Mouse (Mus musculus): ENCODE data around the gene Cmtm8.

The Cmtm8 gene

DNA sequence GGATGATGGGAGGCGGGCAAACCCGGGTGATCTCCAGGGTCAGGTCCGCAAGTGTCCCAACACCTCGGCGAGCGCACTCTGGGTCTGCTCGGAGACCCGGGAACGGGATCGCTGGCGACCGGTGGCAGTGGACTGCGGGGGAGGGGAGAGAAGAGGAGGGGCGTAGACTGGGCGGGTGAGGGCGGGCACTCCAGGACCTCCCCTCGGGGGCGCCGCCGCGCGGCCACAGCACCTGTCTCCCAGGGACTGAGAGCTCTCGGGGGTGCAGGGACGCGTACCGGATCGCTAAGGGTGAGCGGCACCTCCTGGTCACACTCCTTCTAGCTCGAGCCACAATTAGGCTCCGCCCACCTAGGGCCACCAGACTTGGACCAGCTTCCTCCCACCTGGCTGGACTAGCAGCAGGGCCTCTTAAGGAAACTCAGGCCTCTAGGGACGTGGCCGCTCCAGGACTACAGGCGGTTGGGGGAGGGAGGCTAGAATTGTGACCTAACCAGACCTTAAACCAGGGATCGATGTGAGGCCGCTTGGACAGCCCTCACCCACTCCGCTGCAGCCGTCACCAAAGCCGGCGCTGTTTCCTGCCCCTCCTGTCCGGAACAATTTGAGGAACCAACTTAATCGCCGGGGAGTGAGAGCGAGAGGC, at the start of gene Cmtm8:
Gene Cmtm8 (minus strand): TSS at position 140 of the 646 bp plus-strand sequence.
- peak; percentile 91 for DNase-seq (ENCODE audit: low spot score)

DNA sequence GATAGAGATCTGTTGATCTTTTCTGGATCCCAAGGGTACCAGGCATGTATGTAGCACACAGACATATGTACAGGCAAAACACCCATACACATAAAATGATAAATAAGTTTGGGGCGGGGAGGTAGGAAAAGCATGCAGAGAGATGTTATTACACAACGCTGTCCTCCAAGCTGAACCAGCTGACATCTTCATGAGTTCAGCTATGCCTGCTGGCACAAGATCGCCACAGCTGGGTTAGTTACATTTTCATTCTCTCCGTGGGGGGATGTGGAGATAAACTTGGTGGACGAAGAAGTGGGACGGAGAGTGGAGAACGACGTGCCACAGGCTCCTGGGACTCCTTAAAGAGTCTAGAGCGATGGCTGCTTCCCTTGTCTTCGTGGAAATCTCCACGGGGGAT, 49.0 kb upstream of the Cmtm8 start:
- DNase-seq (ENCODE audit: low spot score), result no peak

DNA sequence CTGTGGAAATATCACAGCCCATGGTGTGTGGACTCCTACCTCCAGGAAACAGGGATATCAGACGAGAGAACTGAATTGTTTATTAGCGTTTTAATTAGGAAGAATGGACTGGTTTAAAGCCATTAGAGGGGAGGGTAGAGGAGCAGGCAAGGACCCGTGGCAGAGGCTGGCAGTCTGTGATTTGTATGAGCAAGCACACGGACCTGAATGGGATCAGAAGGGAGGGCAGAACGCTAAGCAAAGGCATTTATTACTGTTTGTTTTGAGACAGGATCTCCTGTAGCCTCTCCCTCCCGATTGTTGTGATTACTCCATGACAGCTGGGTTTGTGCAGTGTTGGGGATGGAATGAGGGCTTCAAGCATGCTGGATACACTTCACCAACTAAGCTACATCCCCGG, 46.4 kb upstream of the Cmtm8 start:
- no peak for DNase-seq (ENCODE audit: low spot score)

DNA sequence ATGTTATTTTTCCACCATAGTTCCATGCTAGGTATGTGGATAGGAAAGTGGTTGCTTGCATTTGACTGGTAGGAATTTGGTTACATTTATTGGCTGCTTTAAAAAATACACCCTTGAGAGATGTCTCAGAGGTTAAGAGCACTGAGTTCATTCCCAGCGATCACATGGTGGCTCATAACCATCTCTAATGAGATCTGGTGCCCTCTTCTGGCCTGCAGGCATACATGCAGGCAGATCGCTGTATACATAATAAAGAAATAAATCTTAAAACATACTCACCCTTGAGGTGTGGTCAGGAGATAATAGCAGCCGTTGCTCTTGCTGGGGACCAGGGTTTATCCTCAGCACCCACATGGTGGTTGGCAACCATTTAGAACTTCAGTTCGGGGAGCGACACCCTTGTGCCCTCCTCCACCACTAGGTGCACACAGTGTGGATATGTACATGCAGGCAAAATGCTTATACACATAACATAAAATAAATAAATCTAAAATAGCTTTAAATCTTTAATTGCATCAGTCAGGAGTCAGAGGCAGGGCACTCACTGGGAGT, 45.0 kb upstream of the Cmtm8 start:
- DNase-seq (ENCODE audit: low spot score), result no peak

DNA sequence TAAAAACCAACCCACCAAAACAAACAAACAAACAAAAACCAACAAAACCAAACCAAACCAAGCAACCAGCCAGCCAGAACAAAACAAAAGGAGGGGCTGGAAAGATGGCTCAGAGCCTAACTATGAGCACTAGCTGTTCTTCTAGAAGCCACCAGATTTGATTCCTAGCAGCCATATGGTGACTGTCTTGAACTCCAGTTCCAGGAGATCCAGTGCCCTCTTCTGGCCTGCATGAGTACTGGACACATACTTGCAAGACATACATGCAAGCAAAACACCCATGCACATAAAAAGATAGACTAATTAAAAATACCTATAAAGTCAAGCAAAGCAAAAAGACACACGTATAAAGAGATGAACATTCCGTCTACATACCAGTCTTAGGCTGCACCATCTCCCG, 43.7 kb upstream of the Cmtm8 start:
- peak; percentile 21 for DNase-seq (ENCODE audit: low spot score)

DNA sequence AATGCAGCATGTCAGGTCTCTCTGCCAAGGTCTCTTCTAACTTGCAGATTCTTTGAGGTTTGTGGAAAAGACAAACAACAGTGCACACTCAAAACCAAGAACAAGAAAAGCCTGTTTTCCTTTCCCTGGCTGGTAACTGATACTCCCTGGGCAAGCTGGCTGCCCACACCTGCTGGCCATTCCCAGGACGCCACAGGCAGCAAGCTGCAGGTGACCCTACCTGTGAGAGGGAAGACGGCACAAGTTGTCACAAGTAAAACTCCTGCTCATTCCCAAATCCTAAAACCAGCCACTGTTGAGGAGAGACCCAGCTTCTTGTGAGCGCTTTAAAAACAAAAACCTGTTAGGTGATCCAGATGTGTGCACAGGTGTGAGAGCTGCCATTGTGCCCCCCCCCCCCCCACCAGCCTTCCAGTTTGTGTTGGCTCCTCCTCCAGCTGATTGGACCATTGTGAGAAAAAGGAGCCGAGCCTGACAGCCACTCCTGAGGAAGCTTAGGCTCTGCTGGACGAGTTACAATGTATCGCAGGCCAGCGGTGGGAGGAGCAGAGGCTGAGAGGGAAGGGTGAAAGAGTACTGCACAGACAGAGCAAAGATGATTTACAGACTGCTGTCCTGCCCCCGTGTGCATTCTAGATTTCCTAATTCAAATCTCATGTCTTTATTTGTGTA, 42.2 kb upstream of the Cmtm8 start:
- DNase-seq (ENCODE audit: low spot score), result no peak

DNA sequence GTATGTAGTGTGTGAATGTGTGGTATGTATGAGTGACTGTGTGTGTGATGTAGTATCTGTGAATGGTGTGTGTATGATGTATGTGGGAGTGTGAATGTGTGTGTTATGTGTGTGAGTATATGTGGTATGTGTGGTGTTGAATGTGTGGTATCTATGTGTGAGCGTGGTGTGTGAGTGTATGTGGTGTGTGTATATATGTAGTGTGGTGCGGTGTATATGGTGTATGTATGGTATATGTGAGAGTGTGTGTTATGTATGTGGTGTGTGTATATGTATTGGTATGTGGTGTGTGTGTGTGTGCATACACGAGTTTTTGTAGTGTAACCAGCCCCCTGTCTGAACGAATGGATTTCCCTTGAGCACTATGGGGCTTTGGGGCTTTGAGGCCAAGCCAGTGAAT, 41.6 kb upstream of the Cmtm8 start:
- DNase-seq (ENCODE audit: low spot score), result no peak

DNA sequence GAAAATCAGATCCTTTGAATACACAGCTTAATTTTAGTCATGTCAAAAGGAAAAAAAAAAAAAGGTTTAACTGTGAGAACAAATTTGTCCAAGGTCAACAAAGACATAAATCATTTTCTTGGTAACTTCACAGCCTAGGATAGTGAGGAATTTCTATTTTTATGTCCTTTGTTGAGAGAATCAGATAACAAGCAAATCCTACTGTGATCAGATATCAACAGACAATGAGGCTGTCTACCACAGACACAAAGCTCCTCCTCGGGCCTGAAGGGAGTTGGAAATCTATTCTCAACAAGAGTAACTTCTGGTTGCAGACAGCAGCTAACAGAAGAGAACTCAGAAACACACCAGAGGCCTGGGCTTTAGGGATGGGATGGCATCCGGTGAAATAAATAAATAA, 38.0 kb upstream of the Cmtm8 start:
- DNase-seq (ENCODE audit: low spot score), result no peak

DNA sequence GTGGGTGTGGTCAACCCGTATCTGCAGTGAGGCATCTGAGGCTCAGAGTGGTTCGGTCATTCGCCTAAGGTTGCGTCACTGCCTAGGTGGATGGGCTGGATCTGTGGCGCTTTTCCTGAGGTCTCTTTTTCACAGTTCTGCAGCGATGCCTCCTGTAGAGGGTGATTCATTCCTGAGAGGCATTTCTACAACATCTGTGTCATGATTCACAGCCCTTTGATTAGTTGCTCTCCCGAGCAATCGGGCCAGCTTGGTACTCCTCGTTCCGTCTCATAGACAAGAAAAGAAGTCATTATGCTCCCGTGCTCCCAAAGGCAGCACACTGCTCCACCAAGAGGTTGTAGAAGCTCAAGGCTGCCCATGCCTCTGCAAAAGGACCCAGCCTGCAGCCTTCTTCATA, 11.4 kb upstream of the Cmtm8 start:
- DNase-seq (ENCODE audit: low spot score), result no peak

DNA sequence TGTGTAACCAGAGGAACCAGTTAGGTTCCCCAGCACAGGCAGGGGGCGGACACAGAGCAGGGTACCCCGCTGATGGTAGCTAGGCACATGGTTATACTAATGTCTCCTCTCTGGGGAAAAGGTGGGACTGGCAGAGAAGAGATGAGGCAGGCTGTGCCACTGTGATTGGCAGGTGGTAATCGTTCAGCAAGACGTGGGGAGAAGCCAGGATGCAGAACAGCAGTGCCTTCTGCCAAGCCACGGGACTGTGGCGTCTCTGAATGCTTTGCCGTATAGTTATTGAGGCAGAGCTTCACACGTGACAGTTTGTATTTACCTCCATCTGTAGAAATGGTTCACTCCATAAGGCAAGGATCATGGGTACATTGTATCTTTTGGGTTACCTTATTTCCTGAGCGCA, 10.7 kb upstream of the Cmtm8 start:
- no peak for DNase-seq (ENCODE audit: low spot score)

DNA sequence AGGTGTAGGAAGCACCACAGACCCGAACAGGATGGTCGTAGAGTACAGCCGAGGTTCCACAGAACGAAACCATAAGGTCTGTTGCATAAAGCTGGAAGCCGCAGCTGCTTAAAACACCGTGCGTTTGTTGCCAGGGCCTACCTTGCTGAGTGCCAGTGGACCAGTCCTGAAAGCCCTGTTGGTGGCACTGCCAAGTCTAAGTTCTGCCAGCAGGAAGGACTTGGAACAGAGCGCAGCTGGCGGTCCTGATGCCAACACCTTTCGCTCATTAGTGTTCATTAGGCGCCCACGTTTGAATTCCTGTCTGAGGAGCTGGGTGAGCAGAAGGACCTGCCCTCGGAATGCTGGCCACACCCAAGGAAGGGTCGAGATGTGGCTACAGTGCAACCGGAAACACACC, 9.4 kb upstream of the Cmtm8 start:
- no peak for DNase-seq (ENCODE audit: low spot score)

DNA sequence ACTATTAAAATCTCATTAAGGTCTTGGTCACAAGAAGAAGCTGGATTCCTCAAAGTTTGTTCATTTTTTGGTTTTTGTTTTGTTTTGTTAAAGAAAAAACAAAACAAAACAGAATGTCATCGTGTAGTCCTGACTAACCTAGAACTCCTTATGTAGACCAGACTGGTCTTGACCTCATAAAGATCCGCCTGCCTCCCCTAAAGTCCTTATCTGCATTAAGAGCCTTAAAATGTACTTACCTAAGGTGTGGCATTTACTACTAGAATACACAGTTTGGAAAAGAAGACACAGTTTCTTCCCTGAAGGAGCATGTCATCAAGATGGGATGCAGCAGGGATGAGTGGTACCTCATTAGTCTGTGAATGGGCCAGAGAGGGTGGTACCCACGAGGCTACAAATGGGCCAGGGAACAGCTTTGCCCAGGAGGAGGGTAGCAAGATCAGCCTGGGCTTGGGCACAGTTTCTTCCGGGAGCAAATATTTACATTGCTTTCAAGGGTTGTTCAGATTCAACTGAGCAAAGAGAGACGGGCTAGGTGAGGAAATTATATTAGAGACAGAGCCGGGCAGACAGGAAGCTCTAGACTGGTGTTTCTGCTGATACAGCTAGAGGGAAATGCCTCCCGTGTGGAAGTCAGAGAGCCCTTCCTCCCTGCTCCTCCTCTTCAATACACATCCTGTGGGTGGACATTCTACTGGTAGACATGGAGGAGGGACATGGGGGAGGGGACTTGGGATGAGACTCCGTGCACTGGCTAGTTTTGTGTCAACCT, 7.6 kb upstream of the Cmtm8 start:
- DNase-seq (ENCODE audit: low spot score), result peak; percentile 24

DNA sequence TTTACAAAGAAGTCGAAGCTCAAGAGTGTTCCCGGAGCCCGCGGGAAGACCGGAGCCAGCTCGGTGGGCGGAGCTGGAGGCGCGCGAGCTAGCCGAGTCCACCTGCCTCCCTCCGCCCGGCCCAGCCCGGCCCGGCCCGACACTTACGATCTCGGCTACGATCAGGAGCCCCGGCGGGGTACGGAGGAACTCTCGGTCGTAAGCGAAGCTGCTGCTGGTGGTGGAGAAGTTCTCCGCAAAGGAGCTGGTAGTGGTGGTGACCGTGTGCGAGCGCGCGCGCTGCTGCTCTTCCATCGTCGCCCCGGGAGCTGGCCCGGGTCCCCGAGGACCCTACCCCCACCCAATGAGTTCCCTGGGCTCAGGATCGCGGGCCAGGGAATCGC, 331 bp downstream of the Cmtm8 start:
- DNase-seq (ENCODE audit: low spot score), result peak; percentile 68

DNA sequence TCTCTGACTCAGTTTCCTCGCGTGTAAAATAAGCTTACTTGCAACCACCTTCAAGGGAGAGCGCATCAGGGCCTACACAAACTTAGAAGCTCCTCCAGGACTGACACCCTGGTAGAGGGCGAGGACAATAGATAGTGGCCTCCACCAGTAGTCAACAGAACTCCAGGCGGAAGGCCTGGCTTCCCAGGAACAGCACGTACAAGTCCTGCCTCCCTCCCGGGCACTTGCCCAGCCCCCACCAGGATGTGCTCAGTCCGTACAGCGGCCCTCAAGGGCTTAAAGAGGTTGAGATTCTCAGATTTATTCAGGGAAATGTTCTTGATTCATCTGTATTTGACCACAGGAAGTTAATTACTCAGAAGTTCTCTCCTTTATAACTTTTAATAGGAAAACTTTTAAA, 1.1 kb downstream of the Cmtm8 start:
- DNase-seq (ENCODE audit: low spot score), result peak; percentile 45

DNA sequence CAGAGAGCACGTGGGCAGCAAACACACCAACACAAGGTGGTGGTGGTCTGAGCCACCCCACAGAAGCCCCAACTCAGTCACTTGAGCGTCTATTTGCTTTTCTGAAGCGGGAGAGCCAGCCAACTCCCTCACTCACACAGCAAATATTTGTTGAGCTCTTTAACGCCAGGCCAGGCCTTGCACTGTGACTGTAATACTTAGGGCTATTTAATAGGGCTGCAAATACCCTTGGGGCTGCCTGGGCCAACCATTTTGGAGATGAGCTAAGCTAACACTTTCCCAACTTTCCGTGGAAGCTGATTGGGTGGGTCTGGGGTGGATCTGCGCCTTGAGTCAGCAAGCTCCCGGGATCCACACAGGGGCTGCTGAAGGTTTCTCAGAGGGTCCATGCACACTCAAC, 1.7 kb downstream of the Cmtm8 start:
- DNase-seq (ENCODE audit: low spot score), result no peak

DNA sequence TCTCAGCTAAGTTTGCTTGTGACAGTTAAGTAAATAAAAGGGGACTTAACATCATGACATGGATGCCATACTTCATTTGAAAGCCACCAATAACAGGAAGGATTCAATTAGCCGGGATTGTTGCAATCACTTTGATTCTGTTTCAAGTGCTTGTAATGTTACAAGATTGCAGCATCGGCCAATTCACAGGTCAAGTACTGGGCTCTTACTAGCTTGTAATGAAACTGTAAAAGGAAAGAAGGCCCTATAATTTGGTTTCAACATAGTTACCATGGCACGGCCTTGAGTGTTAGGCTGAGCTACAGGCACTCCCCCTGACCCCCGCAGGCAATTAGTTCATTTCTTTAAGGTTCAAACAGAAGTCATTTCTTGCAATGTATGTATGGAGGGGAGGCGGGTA, 5.1 kb downstream of the Cmtm8 start:
- DNase-seq (ENCODE audit: low spot score), result no peak

DNA sequence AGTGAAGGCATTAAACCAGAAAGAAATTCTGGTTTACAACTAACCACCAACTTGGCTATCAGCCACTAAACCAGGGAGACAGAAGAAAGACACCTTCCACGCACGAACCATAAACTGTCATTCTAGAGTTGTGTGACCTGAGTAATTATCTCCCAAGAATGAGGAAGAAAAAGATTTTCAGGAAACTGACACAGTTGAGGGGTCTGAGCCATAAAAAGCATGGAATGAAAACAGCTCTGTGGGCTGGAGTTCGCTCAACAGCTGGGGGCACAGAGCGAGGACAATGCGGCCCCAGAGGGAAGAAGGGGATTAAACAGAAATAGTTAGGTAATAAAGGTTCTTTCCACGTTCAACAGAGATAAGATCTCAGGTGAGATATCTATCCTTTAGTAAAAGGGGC, 12.4 kb downstream of the Cmtm8 start:
- DNase-seq (ENCODE audit: low spot score), result no peak

DNA sequence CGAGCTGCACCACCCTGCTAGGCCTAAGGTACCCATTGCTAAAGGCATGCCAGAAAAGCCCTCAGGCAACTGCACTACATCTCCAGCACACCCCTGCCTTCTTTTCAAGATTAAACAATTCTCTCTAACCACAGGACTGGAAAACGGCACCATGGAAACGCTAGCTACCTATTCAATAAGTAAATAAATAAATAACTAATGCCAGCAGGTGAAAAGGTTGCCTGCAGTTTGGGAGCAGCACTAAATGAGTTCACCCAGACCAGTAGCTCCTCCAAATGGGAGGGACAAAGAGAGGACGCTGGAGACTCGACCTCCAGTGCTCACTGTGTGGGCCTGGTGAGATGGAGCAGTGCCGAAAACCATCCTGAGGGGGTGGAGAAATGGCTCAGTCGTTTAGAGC, 13.6 kb downstream of the Cmtm8 start:
- DNase-seq (ENCODE audit: low spot score), result no peak

DNA sequence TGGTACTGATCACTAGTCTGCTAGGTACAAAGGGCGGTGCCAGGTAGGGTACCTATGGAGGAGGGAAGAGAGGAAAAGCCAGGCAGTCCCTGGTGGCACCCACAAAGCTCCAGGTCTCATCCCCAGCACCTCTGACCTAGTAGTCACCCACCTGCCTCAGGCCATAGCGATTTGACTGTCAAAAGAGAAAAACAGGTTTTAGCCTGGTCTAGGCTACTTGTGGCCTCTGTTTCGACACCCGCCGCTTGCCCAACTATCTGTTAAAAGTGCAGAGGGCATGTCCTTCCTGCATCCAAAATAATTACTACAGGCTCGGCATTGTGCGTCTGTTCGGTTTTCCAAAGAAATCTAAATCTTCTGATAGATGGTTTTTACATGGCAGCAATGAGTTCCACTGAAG, 14.3 kb downstream of the Cmtm8 start:
- DNase-seq (ENCODE audit: low spot score), result no peak

DNA sequence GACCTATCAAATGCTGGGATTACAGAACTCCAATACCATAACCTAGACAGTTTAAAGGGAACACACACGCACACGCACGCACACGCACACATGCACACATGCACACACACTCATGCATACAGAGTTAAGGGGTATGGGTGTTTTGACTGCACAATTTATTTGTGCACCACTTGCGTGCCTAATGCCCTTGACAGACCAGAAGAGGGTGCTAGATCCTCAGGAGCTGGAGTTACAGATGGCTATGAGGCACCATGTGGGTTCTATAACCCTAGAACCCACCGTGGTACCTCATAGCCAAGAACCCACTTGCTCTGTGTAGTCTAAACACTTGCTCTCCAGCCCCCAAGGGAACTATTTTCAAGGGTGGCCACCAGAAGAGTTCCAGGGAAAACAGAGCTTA, 15.6 kb downstream of the Cmtm8 start:
- DNase-seq (ENCODE audit: low spot score), result no peak

DNA sequence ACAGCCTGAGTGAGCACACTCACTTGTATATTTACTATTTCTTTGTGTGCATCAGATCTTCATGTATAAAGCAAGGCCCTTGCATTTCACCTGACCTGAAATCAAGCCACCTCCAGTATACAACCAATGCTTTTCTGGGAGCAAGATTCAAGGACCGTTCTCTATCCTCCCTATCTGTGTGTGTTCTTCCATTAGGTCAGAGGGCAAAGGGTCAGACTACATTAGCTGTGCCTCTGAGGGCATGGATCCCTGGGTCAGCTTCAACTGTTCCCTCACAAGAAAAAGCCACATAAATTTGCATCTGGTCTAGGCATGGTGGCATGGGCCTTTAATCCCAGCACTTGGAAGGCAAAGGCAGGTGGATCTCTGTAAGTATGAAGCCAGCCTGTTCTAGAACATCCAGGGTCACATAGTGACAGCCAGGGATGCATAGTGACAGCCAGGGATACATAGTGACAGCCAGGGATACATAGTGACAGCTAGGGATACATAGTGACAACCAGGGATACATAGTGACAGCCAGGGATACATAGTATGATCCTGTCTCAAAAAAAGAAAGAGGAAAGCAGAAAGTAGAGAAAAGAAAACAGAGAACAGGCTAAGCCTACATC, 16.6 kb downstream of the Cmtm8 start:
- DNase-seq (ENCODE audit: low spot score), result no peak

DNA sequence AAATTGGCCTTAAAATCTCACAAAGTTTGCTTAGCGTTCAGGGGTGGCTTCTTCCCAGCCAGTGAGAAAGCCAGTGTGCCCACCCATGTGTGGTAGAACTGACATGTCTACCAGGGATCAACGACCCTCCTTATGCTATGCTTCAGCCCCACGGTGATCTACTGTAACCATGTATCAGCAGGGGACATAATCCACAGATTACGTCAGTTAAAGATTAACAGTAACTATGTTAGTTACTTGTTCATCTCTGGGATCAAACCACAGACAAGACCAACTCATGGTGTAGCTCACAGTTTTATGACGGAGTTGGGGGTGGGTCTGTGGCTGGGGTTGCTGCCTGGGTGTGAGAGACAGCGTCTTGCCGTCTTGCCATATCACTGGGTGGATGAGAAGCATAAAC, 19.8 kb downstream of the Cmtm8 start:
- no peak for DNase-seq (ENCODE audit: low spot score)

Data from yolk sac, embryonic 10.5 days (tissue).